In the genomic region with DNA sequence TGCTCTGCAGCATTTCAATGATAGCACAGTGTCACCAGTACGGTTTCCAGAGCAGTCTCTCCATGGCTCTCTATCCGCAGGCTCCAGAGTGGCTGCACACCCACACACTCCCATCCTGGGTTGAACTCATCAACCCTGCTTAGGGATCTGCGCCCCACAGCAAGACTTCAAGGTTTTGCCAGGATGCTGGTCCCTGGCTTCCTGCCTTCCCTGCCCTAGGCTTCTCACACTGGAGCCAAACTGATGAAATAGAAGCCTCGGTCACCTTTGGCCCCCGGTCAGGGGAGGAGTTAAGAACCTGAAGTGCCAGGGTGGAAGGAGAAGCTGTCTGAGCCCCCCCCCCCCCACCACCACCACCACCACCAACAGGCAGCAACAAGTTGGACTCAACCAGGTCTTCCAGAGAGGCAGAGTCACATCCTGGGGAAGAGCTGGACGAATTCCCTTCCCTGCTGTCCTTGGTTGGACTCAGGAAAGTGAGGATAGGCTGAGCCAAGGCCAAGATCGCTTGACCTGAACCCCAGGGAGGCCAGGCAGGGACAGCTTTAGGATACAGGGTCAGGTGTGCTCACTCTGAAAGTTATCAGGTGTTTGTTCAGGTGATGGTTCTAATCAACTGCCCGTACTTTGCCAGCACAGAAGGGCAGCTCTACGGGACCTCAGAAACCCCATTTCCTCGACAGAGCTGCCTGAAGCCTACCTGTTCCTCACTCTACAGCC, we compare ENCODE assay signal across 10 mouse cellular contexts. TPM values are rescaled to one million over a fixed set of nuclear protein-coding genes. Genes with fewer than 3 reads are reported as not detected.
"Had no signal": no experiment of that assay in that cellular context is flagged by ENCODE, and none has a peak within 500 bp of the region (broad histone marks: within the 10 kb centered on the region; RNA-seq: fewer than 3 reads in every experiment).

No protein-coding gene starts in this region.

- DNase-seq: layer of hippocampus, adult 9-11 months; layer of hippocampus, postnatal 36 days; lung, embryonic 14.5 days; lung, postnatal 10 days; lung, postnatal 4 days; thymus, adult 18-20 months; thymus, postnatal 14 days had no signal

RNA-seq across cellular contexts. Expression of a gene that starts 5.8 kb away (rescaled TPM):
- total RNA-seq: monocyte, adult 5-6 weeks; neutrophil, adult 5-6 weeks had no signal

RNA-seq across cellular contexts. Expression of a gene that starts 46.4 kb away (rescaled TPM):
- total RNA-seq: left cerebral cortex, postnatal 25 days; monocyte, adult 5-6 weeks had no signal
